Mouse (Mus musculus) stomach, postnatal 0 days (tissue): ENCODE measurements around the gene Fuom. TPM values are rescaled to one million over a fixed set of nuclear protein-coding genes. Genes with fewer than 3 reads are reported as not detected.

Experiments used
- ATAC-seq: fragments of 200-750 bp; cut with Nextera tagmentation; 2 replicates; pipeline ENCODE4 v1.8.0; 2017; ENCODE audit not compliant: low FRiP score, low TSS enrichment
- DNase-seq: peaks from one replicate; pipeline ENCODE4 v3.0.0-alpha.2; 2016; ENCODE audit warnings: low spot score
- H3K27ac ChIP-seq: fragments of 300-500 bp; sonication (generic); replicated peaks from 2 replicates; pipeline ENCODE4 v1.5.1; 2014; ENCODE audit warnings: mild to moderate bottlenecking, control low read depth
- H3K27me3 ChIP-seq: fragments of 300-500 bp; sonication (generic); 2 replicates; pipeline ENCODE4 v1.6.1; 2014; ENCODE audit warnings: low read length; ENCODE audit not compliant: control insufficient read depth, insufficient read depth
- H3K36me3 ChIP-seq: fragments of 300-500 bp; sonication (generic); 2 replicates; pipeline ENCODE4 v1.6.1; 2014; ENCODE audit warnings: low read length, mixed read lengths; ENCODE audit not compliant: control insufficient read depth, insufficient read depth
- H3K4me1 ChIP-seq: fragments of 300-500 bp; sonication (generic); replicated peaks from 2 replicates; pipeline ENCODE4 v1.6.1; 2014; ENCODE audit warnings: antibody characterized with exemption; ENCODE audit not compliant: control insufficient read depth, insufficient read depth
- H3K4me2 ChIP-seq: fragments of 300-500 bp; sonication (generic); replicated peaks from 2 replicates; pipeline ENCODE4 v1.6.1; 2014; ENCODE audit warnings: low read depth, mild to moderate bottlenecking, control low read depth, moderate library complexity
- H3K4me3 ChIP-seq: fragments of 300-500 bp; sonication (generic); 2 replicates; pipeline ENCODE4 v1.5.1; 2014; ENCODE audit warnings: low read depth, low read length, control low read depth
- H3K9ac ChIP-seq: fragments of 300-500 bp; sonication (generic); 2 replicates; pipeline ENCODE4 v1.6.1; 2014; ENCODE audit warnings: mild to moderate bottlenecking, low read length, control low read depth, mixed read lengths
- H3K9me3 ChIP-seq: fragments of 300-500 bp; sonication (generic); 2 replicates; pipeline ENCODE4 v1.6.1; 2016; ENCODE audit warnings: low read length; ENCODE audit not compliant: control insufficient read depth
- CTCF ChIP-seq: IDR thresholded peaks from 2 replicates; pipeline ENCODE4 v1.5.1; 2016; ENCODE audit warnings: antibody characterized with exemption, low read depth, mild to moderate bottlenecking, moderate library complexity
- EP300 ChIP-seq: optimal IDR thresholded peaks from 2 replicates; pipeline ENCODE3; 2016; ENCODE audit warnings: antibody characterized with exemption
- WGBS: fragments of 180-500 bp; shearing (Covaris S2); extraction: QIAGEN DNeasy Blood & Tissue Kit; methylation state at CpG from one replicate; pipeline ENCODE4 v1.1.7; 2014; 5-methylcytosine and 5-hydroxymethylcytosine counted together
- polyA plus RNA-seq: library from polyadenylated mRNA; unstranded; fragments of >200 nt; fragmentation: Nextera tagmentation; extraction: Ambion mirVana; gene quantifications from 2 replicates; pipeline ENCODE4 v1.2.1, GENCODE M21; 2015

Gene Fuom
- polyA plus RNA-seq, 1 experiment from 2014 or later, result 44.5 TPM

DNA sequence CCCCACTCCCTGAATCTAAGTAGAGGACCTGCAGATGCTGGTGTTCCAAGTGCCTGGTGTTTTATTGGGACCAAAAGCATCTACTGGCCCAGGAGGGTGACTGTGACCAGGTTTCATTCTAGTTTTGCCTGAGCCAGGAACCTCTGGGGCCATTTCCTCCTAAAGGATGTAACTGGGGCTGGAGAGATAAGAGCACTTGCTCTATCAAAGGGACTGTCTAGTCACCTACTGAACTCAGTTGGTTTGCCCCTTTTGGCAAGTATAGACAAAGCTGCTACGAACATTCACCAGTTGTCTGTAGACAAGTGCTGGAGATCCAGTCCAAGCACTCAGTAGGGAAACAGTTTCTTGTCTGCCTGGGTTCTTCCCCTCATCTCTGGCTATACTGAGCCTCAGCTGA, 3.8 kb downstream of the Fuom start:
- H3K4me3 ChIP-seq, result no peak overlapping the region
- TF ChIP-seq EP300, result no peak
- TF ChIP-seq CTCF, result no peak
- 0 out of 2 replicates have a peak, but pooled peaks cover 2% of the 10 kb centered on the region for H3K4me1 ChIP-seq
- no peak overlapping the region for H3K9ac ChIP-seq
- 95% methylated on average over 1 of the region's 1 CpGs for WGBS
- no peak for ATAC-seq
- no peak overlapping the region for H3K4me2 ChIP-seq
- no peak for DNase-seq
- no peaks in the 10 kb centered on the region for H3K27me3 ChIP-seq
- no peaks in the 10 kb centered on the region for H3K9me3 ChIP-seq
- H3K27ac ChIP-seq, result no peak overlapping the region
- H3K36me3 ChIP-seq, result no peaks in the 10 kb centered on the region

DNA sequence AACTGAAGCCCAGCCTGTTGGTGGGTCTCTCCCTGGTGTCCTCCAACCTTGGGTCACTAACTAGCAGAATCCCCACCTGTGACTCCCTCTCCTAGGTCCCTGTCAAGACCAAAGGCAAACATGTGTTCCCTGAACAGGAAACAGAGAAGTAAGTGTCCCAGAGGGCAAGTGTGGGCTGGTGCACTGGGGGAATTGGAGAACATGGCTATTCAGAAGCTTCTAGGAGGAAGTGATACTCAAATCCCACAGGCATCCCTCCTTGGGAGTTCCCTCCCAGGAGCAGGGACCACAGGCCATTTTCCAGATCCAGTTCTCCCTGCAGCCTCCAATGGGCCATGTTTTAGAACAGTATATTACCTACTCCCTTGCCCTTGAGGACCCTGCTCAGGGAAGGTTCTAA, 6.2 kb downstream of the Fuom start:
- TF ChIP-seq CTCF, result no peak
- TF ChIP-seq EP300, result no peak
- no peak overlapping the region for H3K9ac ChIP-seq
- H3K27me3 ChIP-seq, result no peaks in the 10 kb centered on the region
- DNase-seq (no peak), ATAC-seq (no peak)
- H3K4me3 ChIP-seq, result no peak overlapping the region
- H3K27ac ChIP-seq, result no peak overlapping the region
- 0 out of 2 replicates have a peak, but pooled peaks cover 2% of the 10 kb centered on the region for H3K4me1 ChIP-seq
- no peaks in the 10 kb centered on the region for H3K36me3 ChIP-seq
- no peak overlapping the region for H3K4me2 ChIP-seq
- no peaks in the 10 kb centered on the region for H3K9me3 ChIP-seq

DNA sequence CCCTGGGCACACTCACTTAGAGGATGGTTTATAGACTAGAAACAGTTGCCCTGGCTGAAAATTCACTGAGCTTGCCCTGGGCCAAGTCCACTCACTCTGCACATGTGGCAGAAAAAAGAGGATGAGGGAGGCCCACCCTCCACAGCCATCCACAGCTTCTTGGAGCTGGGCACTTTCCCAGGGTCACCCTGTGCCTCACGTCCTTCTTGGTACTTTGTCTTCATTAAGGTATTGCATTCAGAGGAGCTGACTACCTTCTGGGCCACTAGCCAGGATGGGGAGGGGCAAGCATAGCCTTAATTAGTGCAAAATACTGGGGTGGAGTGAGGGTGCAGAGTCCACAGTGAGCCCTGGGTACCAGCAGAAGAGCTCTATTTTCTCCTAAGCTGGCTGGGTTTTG, 6.7 kb downstream of the Fuom start:
- H3K4me3 ChIP-seq, result no peak overlapping the region
- H3K27ac ChIP-seq, result no peak overlapping the region

DNA sequence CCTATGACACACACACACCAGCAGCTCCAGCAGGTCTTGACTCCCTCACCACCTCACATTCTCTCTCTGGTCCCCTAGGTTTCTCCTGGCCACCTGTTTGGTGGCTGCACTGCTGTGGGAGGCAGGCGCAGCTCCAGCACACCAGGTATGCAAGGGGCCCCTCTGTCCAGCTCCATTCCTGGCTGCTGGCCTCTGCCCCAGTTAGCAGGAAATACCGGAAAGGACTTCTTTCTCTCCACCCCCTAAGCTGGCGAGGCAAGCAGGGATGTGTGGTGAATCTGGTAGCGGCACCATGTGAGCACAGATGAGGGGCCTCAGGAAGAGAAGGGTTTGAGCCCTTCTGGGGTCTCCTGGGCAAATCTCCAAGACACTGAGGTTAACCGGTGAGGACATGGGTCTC, 7.3 kb downstream of the Fuom start:
- no peak for TF ChIP-seq CTCF
- TF ChIP-seq EP300, result no peak
- Histone ChIP-seq H3K4me3 (no peak overlapping the region), H3K9ac (no peak overlapping the region), H3K27ac (no peak overlapping the region), H3K27me3 (no peaks in the 10 kb centered on the region), H3K36me3 (no peaks in the 10 kb centered on the region), H3K4me2 (no peak overlapping the region), H3K4me1 (0 out of 2 replicates have a peak, but pooled peaks cover 2% of the 10 kb centered on the region), H3K9me3 (no peaks in the 10 kb centered on the region)
- DNase-seq, result peak; percentile 62
- peak; percentile 65 for ATAC-seq
- 38% methylated on average over 5 of the region's 5 CpGs for WGBS

More for the DNA sequence above, 6.7 kb downstream of the Fuom start:
- Histone ChIP-seq H3K9ac (no peak overlapping the region), H3K9me3 (no peaks in the 10 kb centered on the region), H3K4me1 (0 out of 2 replicates have a peak, but pooled peaks cover 2% of the 10 kb centered on the region), H3K36me3 (no peaks in the 10 kb centered on the region), H3K27me3 (no peaks in the 10 kb centered on the region), H3K4me2 (no peak overlapping the region)
- WGBS, result 43% methylated on average over 1 of the region's 1 CpGs
- ATAC-seq, result peak; percentile 18; the same call in 1 of the 2 replicates
- no peak for TF ChIP-seq CTCF
- TF ChIP-seq EP300, result no peak
- DNase-seq, result peak; percentile 37

DNA sequence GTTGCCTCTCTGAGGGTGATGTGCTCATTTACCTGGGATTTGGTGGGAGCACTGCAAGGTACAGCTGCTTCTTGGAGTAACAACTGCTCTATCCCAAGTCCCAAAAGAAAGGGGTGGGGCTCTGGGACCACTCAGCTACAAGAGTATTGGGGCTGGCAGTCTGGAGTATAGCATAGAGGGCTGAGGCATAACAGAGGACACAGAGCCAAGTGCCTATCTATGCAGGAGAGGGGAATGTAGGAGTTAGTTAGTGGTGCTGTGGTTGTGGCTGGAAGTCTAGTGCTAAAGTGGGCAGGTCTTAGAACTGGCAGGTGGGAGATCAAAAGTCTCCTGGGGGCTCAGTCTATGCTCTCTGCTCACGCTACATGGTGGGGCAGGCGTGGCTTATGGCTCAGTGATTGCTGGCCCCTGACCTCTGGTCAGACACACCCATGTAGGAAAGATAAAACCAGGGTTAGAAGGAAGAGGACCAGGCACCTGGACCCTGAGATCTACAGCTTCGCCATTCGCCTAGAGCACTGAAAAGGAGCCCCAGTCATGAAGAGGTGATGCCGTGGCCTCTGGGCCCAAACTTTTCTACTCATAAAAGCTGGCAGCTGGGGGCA, 9.2 kb downstream of the Fuom start, which contains the start of gene Prap1:
Prap1 (plus strand) TSS at position 472 of the 605 bp plus-strand sequence.
- TF ChIP-seq CTCF (no peak), EP300 (no peak)
- Histone ChIP-seq H3K27ac (no peak within 1 kb of the TSS), H3K4me3 (no peak within 1 kb of the TSS), H3K36me3 (no peaks in the 10 kb centered on the region), H3K9ac (no peak within 1 kb of the TSS), H3K9me3 (no peaks in the 10 kb centered on the region), H3K4me1 (0 out of 2 replicates have a peak, but pooled peaks cover 2% of the 10 kb centered on the region), H3K4me2 (no peak within 1 kb of the TSS), H3K27me3 (no peaks in the 10 kb centered on the region)
- ATAC-seq, result no peak
- 71% methylated on average over 5 of the region's 5 CpGs for WGBS
- DNase-seq, result no peak

DNA sequence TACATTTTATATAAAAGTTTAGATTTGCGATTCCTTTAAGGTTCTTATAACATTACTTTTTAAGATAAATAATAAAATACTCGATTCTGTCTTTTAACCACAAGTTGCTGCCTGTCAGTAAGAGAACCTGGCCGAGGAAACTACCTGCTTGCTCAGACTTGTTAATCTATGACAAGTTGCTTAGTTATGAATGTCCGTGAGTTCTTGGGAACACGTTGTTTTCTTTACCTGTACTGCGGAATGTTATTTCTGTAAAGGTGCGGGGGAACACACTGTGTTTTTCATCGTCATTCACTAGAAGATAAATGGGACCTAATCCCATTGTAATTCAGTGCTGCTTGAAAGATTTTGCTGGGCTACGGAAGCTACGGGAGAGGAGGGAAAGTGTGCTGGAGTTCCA, 11.6 kb downstream of the Fuom start:
- Histone ChIP-seq H3K27me3 (no peaks in the 10 kb centered on the region), H3K9ac (no peak overlapping the region), H3K4me2 (no peak overlapping the region), H3K4me1 (0 out of 2 replicates have a peak, but pooled peaks cover 2% of the 10 kb centered on the region), H3K9me3 (no peaks in the 10 kb centered on the region), H3K4me3 (no peak overlapping the region), H3K36me3 (no peaks in the 10 kb centered on the region), H3K27ac (no peak overlapping the region)
- 51% methylated on average over 10 of the region's 10 CpGs for WGBS
- no peak for ATAC-seq
- no peak for DNase-seq
- TF ChIP-seq EP300 (no peak), CTCF (no peak)
